Mouse (Mus musculus): ENCODE measurements around the gene 4930518I15Rik. TPM values are rescaled to one million over a fixed set of nuclear protein-coding genes. Genes with fewer than 3 reads are reported as not detected.
"Not testable (repeated sequence)": the region's sequence is repeated elsewhere in the genome, so short reads cannot be mapped to it uniquely, and the experiment has no call there.

The 4930518I15Rik gene
- polyA plus RNA-seq, 1 experiment from 2014 or later = 6.3 TPM

DNA sequence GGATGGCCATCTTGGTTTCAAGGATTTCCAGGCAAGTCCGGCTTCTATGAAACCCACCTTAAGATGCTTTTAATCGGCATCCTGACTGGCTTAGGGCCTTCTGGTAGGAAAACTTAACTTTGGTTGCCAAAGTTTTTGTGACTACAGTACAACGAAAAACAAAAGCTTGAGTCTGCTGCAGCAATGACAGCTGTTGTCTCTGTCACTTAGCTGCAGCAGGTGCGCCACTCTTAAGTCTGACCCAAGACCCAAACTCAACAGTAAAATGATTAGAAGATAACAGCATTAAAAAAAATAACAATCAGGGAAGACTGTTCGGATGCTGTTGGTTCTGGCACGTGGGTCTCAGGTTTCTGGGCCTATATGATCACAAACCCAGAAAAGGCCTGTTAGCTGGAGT is 18.9 kb downstream of the 4930518I15Rik start:
- ATAC-seq (ENCODE audit: insufficient number of reproducible peaks, low FRiP score, low TSS enrichment, low read depth) = no peak
- Histone ChIP-seq H3K27ac (replicated peaks; ENCODE audit: low read depth, low read length) (no peak overlapping the region), H3K9ac (ENCODE audit: low read length) (peak overlapping the region; percentile 69), H3K9me3 (ENCODE audit: control insufficient read depth, low read length) (no peaks in the 10 kb centered on the region), H3K36me3 (ENCODE audit: control insufficient read depth, insufficient read depth, low read length) (peaks cover 15% of the 10 kb centered on the region), H3K27me3 (ENCODE audit: control insufficient read depth, insufficient read depth, low read length) (no peaks in the 10 kb centered on the region), H3K4me2 (ENCODE audit: low read depth, severe bottlenecking) (peak overlapping the region; percentile 95), H3K4me1 (ENCODE audit: control insufficient read depth, insufficient read depth, low read length) (peaks cover 23% of the 10 kb centered on the region), H3K4me3 (ENCODE audit: low read depth, low read length) (peak overlapping the region; percentile 98)
- WGBS = 60% methylated on average over 6 of the region's 6 CpGs
- DNase-seq (ENCODE audit: low spot score) = no peak

- Histone ChIP-seq H3K9ac (ENCODE audit: low read length) (no peak overlapping the region), H3K9me3 (ENCODE audit: control insufficient read depth, low read length) (peaks cover 4% of the 10 kb centered on the region; the same call in 1 of the 2 replicates), H3K4me1 (ENCODE audit: control insufficient read depth, insufficient read depth, low read length) (0 out of 2 replicates have a peak, but pooled peaks cover 3% of the 10 kb centered on the region), H3K27me3 (ENCODE audit: control insufficient read depth, insufficient read depth, low read length) (no peaks in the 10 kb centered on the region), H3K4me3 (ENCODE audit: low read depth, low read length) (no peak overlapping the region), H3K36me3 (ENCODE audit: control insufficient read depth, insufficient read depth, low read length) (peaks cover 43% of the 10 kb centered on the region), H3K27ac (replicated peaks; ENCODE audit: low read depth, low read length) (no peak overlapping the region), H3K4me2 (ENCODE audit: low read depth, severe bottlenecking) (no peak overlapping the region)
- ATAC-seq (ENCODE audit: insufficient number of reproducible peaks, low FRiP score, low TSS enrichment, low read depth) (no peak), DNase-seq (ENCODE audit: low spot score) (no peak)
- WGBS = 94% methylated on average over 11 of the region's 11 CpGs
These were observed 23.4 kb downstream of the 4930518I15Rik start for GRCm38 (mm10) chr2:156834336-156834735.

GRCm38 (mm10) chr2:156825128-156825527 is 32.6 kb downstream of the 4930518I15Rik start:
- 83% methylated on average over 6 of the region's 6 CpGs for WGBS
- not testable (repeated sequence) for H3K9me3 ChIP-seq (ENCODE audit: control insufficient read depth, low read length); H3K4me1 ChIP-seq (ENCODE audit: control insufficient read depth, insufficient read depth, low read length); H3K9ac ChIP-seq (ENCODE audit: low read length); ATAC-seq (ENCODE audit: insufficient number of reproducible peaks, low FRiP score, low TSS enrichment, low read depth); H3K4me2 ChIP-seq (ENCODE audit: low read depth, severe bottlenecking); H3K4me3 ChIP-seq (ENCODE audit: low read depth, low read length); DNase-seq (ENCODE audit: low spot score); H3K36me3 ChIP-seq (ENCODE audit: control insufficient read depth, insufficient read depth, low read length); H3K27me3 ChIP-seq (ENCODE audit: control insufficient read depth, insufficient read depth, low read length); H3K27ac ChIP-seq (replicated peaks; ENCODE audit: low read depth, low read length)

GRCm38 (mm10) chr2:156816116-156816515 is 41.6 kb downstream of the 4930518I15Rik start:
- WGBS = 47% methylated on average over 1 of the region's 1 CpGs
- no peak for DNase-seq (ENCODE audit: low spot score)

DNA sequence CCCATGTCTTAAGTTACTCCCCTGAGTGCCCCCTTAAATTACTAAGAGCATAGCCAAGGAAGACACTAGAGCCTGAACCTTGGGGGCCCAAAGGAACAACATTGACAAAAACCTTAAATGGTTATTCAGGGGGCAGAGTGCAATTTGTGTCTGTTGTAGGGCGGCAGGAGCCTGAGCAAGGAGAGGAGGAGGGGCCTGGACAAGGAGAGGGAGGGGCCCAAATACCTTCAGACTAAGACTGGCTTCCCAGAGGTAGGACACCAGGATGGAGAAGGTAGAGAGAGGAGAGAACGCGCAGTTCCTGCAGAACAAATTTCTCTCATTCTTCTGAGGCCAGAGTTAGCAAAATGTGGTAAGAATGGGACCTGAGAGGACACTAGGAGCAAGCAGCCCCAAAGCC is 42.3 kb downstream of the 4930518I15Rik start:
- ATAC-seq (ENCODE audit: insufficient number of reproducible peaks, low FRiP score, low TSS enrichment, low read depth) = no peak
- no peaks in the 10 kb centered on the region for H3K27me3 ChIP-seq (ENCODE audit: control insufficient read depth, insufficient read depth, low read length)
- no peak overlapping the region for H3K27ac ChIP-seq (replicated peaks; ENCODE audit: low read depth, low read length)
- H3K4me2 ChIP-seq (ENCODE audit: low read depth, severe bottlenecking) = no peak overlapping the region
- no peaks in the 10 kb centered on the region for H3K9me3 ChIP-seq (ENCODE audit: control insufficient read depth, low read length)
- H3K4me3 ChIP-seq (ENCODE audit: low read depth, low read length) = no peak overlapping the region
- H3K36me3 ChIP-seq (ENCODE audit: control insufficient read depth, insufficient read depth, low read length) = no peaks in the 10 kb centered on the region
- WGBS = 63% methylated on average over 3 of the region's 3 CpGs
- H3K4me1 ChIP-seq (ENCODE audit: control insufficient read depth, insufficient read depth, low read length) = peaks cover 10% of the 10 kb centered on the region
- H3K9ac ChIP-seq (ENCODE audit: low read length) = no peak overlapping the region
- no peak for DNase-seq (ENCODE audit: low spot score)

More at GRCm38 (mm10) chr2:156816116-156816515, 41.6 kb downstream of the 4930518I15Rik start:
- Histone ChIP-seq H3K9me3 (ENCODE audit: control insufficient read depth, low read length) (no peaks in the 10 kb centered on the region), H3K9ac (ENCODE audit: low read length) (no peak overlapping the region), H3K4me1 (ENCODE audit: control insufficient read depth, insufficient read depth, low read length) (peaks cover 10% of the 10 kb centered on the region), H3K27ac (replicated peaks; ENCODE audit: low read depth, low read length) (no peak overlapping the region), H3K4me3 (ENCODE audit: low read depth, low read length) (no peak overlapping the region), H3K27me3 (ENCODE audit: control insufficient read depth, insufficient read depth, low read length) (no peaks in the 10 kb centered on the region), H3K4me2 (ENCODE audit: low read depth, severe bottlenecking) (no peak overlapping the region), H3K36me3 (ENCODE audit: control insufficient read depth, insufficient read depth, low read length) (no peaks in the 10 kb centered on the region)
- no peak for ATAC-seq (ENCODE audit: insufficient number of reproducible peaks, low FRiP score, low TSS enrichment, low read depth)

- WGBS = 30% methylated on average over 5 of the region's 5 CpGs
- DNase-seq (ENCODE audit: low spot score) (no peak), ATAC-seq (ENCODE audit: insufficient number of reproducible peaks, low FRiP score, low TSS enrichment, low read depth) (no peak)
- Histone ChIP-seq H3K9me3 (ENCODE audit: control insufficient read depth, low read length) (no peaks in the 10 kb centered on the region), H3K9ac (ENCODE audit: low read length) (peak overlapping the region; percentile 27; the same call in 1 of the 2 replicates), H3K4me1 (ENCODE audit: control insufficient read depth, insufficient read depth, low read length) (peaks cover 10% of the 10 kb centered on the region), H3K4me2 (ENCODE audit: low read depth, severe bottlenecking) (no peak overlapping the region), H3K27me3 (ENCODE audit: control insufficient read depth, insufficient read depth, low read length) (no peaks in the 10 kb centered on the region), H3K36me3 (ENCODE audit: control insufficient read depth, insufficient read depth, low read length) (no peaks in the 10 kb centered on the region), H3K4me3 (ENCODE audit: low read depth, low read length) (no peak overlapping the region), H3K27ac (replicated peaks; ENCODE audit: low read depth, low read length) (peak overlapping the region; percentile 47; the same call in 1 of the 2 replicates)
These were observed 42.9 kb downstream of the 4930518I15Rik start for GRCm38 (mm10) chr2:156814893-156815292.

GRCm38 (mm10) chr2:156814344-156814801 is 43.4 kb downstream of the 4930518I15Rik start:
- H3K9me3 ChIP-seq (ENCODE audit: control insufficient read depth, low read length) = no peaks in the 10 kb centered on the region
- H3K27me3 ChIP-seq (ENCODE audit: control insufficient read depth, insufficient read depth, low read length) = no peaks in the 10 kb centered on the region
- DNase-seq (ENCODE audit: low spot score) (peak; percentile 36), ATAC-seq (ENCODE audit: insufficient number of reproducible peaks, low FRiP score, low TSS enrichment, low read depth) (no peak)
- H3K4me1 ChIP-seq (ENCODE audit: control insufficient read depth, insufficient read depth, low read length) = peaks cover 10% of the 10 kb centered on the region
- no peaks in the 10 kb centered on the region for H3K36me3 ChIP-seq (ENCODE audit: control insufficient read depth, insufficient read depth, low read length)
- peak overlapping the region; percentile 47 for H3K27ac ChIP-seq (replicated peaks; ENCODE audit: low read depth, low read length)
- H3K9ac ChIP-seq (ENCODE audit: low read length) = no peak overlapping the region; the same call in 1 of the 2 replicates
- no peak overlapping the region for H3K4me3 ChIP-seq (ENCODE audit: low read depth, low read length)
- 12% methylated on average over 8 of the region's 8 CpGs for WGBS
- no peak overlapping the region for H3K4me2 ChIP-seq (ENCODE audit: low read depth, severe bottlenecking)

GRCm38 (mm10) chr2:156811556-156811955 is 46.2 kb downstream of the 4930518I15Rik start:
- Histone ChIP-seq H3K9ac (ENCODE audit: low read length) (no peak overlapping the region), H3K27me3 (ENCODE audit: control insufficient read depth, insufficient read depth, low read length) (no peaks in the 10 kb centered on the region), H3K4me2 (ENCODE audit: low read depth, severe bottlenecking) (no peak overlapping the region), H3K4me3 (ENCODE audit: low read depth, low read length) (no peak overlapping the region), H3K4me1 (ENCODE audit: control insufficient read depth, insufficient read depth, low read length) (peaks cover 10% of the 10 kb centered on the region), H3K27ac (replicated peaks; ENCODE audit: low read depth, low read length) (no peak overlapping the region), H3K36me3 (ENCODE audit: control insufficient read depth, insufficient read depth, low read length) (no peaks in the 10 kb centered on the region), H3K9me3 (ENCODE audit: control insufficient read depth, low read length) (no peaks in the 10 kb centered on the region)
- ATAC-seq (ENCODE audit: insufficient number of reproducible peaks, low FRiP score, low TSS enrichment, low read depth) = no peak
- 69% methylated on average over 5 of the region's 5 CpGs for WGBS
- DNase-seq (ENCODE audit: low spot score) = no peak

DNA sequence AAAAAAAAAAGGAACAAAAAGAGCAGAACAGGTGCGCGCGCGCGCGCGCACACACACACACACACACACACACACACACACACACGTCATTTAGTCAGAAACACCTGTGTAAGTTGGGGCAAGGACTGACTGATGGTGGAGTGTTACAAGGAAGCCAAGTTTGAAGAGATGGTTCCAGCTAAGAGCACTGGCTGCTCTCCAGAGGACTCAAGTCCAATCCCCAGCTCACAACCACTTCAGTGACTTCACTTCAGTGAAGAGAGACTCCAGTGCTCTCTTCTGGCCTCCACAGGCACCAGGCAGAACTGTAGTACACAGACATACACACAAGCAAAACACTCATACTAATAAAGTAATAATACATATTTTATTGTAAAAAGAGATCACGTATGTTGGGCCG is 47.0 kb downstream of the 4930518I15Rik start:
- H3K27me3 ChIP-seq (ENCODE audit: control insufficient read depth, insufficient read depth, low read length) = no peaks in the 10 kb centered on the region
- DNase-seq (ENCODE audit: low spot score) (no peak), ATAC-seq (ENCODE audit: insufficient number of reproducible peaks, low FRiP score, low TSS enrichment, low read depth) (no peak)
- H3K9me3 ChIP-seq (ENCODE audit: control insufficient read depth, low read length) = no peaks in the 10 kb centered on the region
- H3K36me3 ChIP-seq (ENCODE audit: control insufficient read depth, insufficient read depth, low read length) = no peaks in the 10 kb centered on the region
- H3K4me2 ChIP-seq (ENCODE audit: low read depth, severe bottlenecking) = no peak overlapping the region
- H3K9ac ChIP-seq (ENCODE audit: low read length) = no peak overlapping the region
- H3K27ac ChIP-seq (replicated peaks; ENCODE audit: low read depth, low read length) = no peak overlapping the region
- no peak overlapping the region for H3K4me3 ChIP-seq (ENCODE audit: low read depth, low read length)
- H3K4me1 ChIP-seq (ENCODE audit: control insufficient read depth, insufficient read depth, low read length) = peaks cover 10% of the 10 kb centered on the region
- WGBS = 96% methylated on average over 10 of the region's 10 CpGs
